Mouse (Mus musculus): ENCODE results near the gene Gjb3.

- no peak for TF ChIP-seq CTCF (IDR thresholded peaks at IDR 0.05; ENCODE audit: low read depth, low read length)
- TF ChIP-seq POLR2A (IDR thresholded peaks at IDR 0.05; ENCODE audit: extremely low read depth, insufficient read depth, low read length) = no peak
Observed at GRCm38 (mm10) chr4:127365433-127365832, 34.8 kb upstream of the Gjb3 start.
